Mouse (Mus musculus) liver, embryonic 16.5 days (tissue): ENCODE data around the gene Slc38a6. TPM values are rescaled to one million over a fixed set of nuclear protein-coding genes. Genes with fewer than 3 reads are reported as not detected.

Source experiments
- ATAC-seq: fragments of 200-750 bp; cut with Nextera tagmentation; 2 replicates; pipeline ENCODE4 v1.8.0; 2017; ENCODE audit warnings: low read depth, mild to moderate bottlenecking, moderate number of reproducible peaks, moderate library complexity
- H3K27ac ChIP-seq: fragments of 300-500 bp; sonication (generic); 2 replicates; pipeline ENCODE4 v1.5.1; 2014; ENCODE audit warnings: mild to moderate bottlenecking, low read length
- H3K27me3 ChIP-seq: fragments of 300-500 bp; sonication (generic); 2 replicates; pipeline ENCODE4 v1.6.1; 2014; ENCODE audit warnings: low read depth, low read length, mixed read lengths; ENCODE audit not compliant: control insufficient read depth, insufficient read depth
- H3K36me3 ChIP-seq: fragments of 300-500 bp; sonication (generic); 2 replicates; pipeline ENCODE4 v1.6.1; 2014; ENCODE audit warnings: mild to moderate bottlenecking; ENCODE audit not compliant: control insufficient read depth, insufficient read depth
- H3K4me1 ChIP-seq: fragments of 300-500 bp; sonication (generic); 2 replicates; pipeline ENCODE4 v1.6.1; 2014; ENCODE audit warnings: low read depth, low read length, mixed read lengths; ENCODE audit not compliant: control insufficient read depth
- H3K4me2 ChIP-seq: fragments of 300-500 bp; sonication (generic); 2 replicates; pipeline ENCODE4 v1.6.1; 2014; ENCODE audit warnings: low read depth, low read length, mixed read lengths
- H3K4me3 ChIP-seq: fragments of 300-500 bp; sonication (generic); 2 replicates; pipeline ENCODE4 v1.5.1; 2014; ENCODE audit warnings: low read depth, mild to moderate bottlenecking, low read length
- H3K9ac ChIP-seq: fragments of 300-500 bp; sonication (generic); 2 replicates; pipeline ENCODE4 v1.6.1; 2014; ENCODE audit warnings: low read depth, low read length
- H3K9me3 ChIP-seq: fragments of 300-500 bp; sonication (generic); replicated peaks from 2 replicates; pipeline ENCODE4 v1.6.1; 2016; ENCODE audit warnings: low read length; ENCODE audit not compliant: control insufficient read depth
- WGBS: fragments of 180-500 bp; shearing (Covaris S2); extraction: QIAGEN DNeasy Blood & Tissue Kit; methylation state at CpG from one replicate; pipeline ENCODE4 v1.1.7; 2014; ENCODE audit not compliant: insufficient replicate concordance; 5-methylcytosine and 5-hydroxymethylcytosine counted together
- polyA plus RNA-seq: library from polyadenylated mRNA; unstranded; fragments of >200 nt; fragmentation: Nextera tagmentation; extraction: Ambion mirVana; gene quantifications from 2 replicates; pipeline ENCODE4 v1.2.1, GENCODE M21; 2015

Slc38a6 gene
- polyA plus RNA-seq, 1 experiment from 2014 or later = 2.5 TPM

- no peaks in the 10 kb centered on the region for H3K36me3 ChIP-seq
- H3K4me2 ChIP-seq = no peak overlapping the region
- no peak overlapping the region for H3K27ac ChIP-seq
- H3K9me3 ChIP-seq = no peaks in the 10 kb centered on the region
- no peak for ATAC-seq
- H3K4me3 ChIP-seq = no peak overlapping the region
- no peaks in the 10 kb centered on the region for H3K4me1 ChIP-seq
- H3K27me3 ChIP-seq = no peaks in the 10 kb centered on the region
- 39% methylated on average over 3 of the region's 3 CpGs for WGBS
- H3K9ac ChIP-seq = no peak overlapping the region
Observed at GRCm38 (mm10) chr12:73401520-73402130, 115.0 kb downstream of the Slc38a6 start.

GRCm38 (mm10) chr12:73402137-73402712 lies 115.6 kb downstream of the Slc38a6 start:
- H3K9me3 ChIP-seq = no peaks in the 10 kb centered on the region
- no peak overlapping the region for H3K4me3 ChIP-seq
- H3K27me3 ChIP-seq = no peaks in the 10 kb centered on the region
- 55% methylated on average over 5 of the region's 5 CpGs for WGBS
- H3K27ac ChIP-seq = no peak overlapping the region
- H3K4me1 ChIP-seq = no peaks in the 10 kb centered on the region
- H3K9ac ChIP-seq = no peak overlapping the region
- H3K36me3 ChIP-seq = no peaks in the 10 kb centered on the region
- H3K4me2 ChIP-seq = no peak overlapping the region
- no peak for ATAC-seq

GRCm38 (mm10) chr12:73402851-73403665 lies 116.5 kb downstream of the Slc38a6 start:
- 66% methylated on average over 11 of the region's 11 CpGs for WGBS
- no peak for ATAC-seq

More at GRCm38 (mm10) chr12:73402851-73403665, 116.5 kb downstream of the Slc38a6 start:
- Histone ChIP-seq H3K4me3 (no peak overlapping the region), H3K4me1 (no peaks in the 10 kb centered on the region), H3K9me3 (no peaks in the 10 kb centered on the region), H3K4me2 (no peak overlapping the region), H3K27me3 (no peaks in the 10 kb centered on the region), H3K9ac (no peak overlapping the region), H3K27ac (no peak overlapping the region), H3K36me3 (no peaks in the 10 kb centered on the region)

Other genes starting within 250 kb of the Slc38a6 start
- 0.22 and 0.24 TPM in 2 replicates for gene Six1, start 232.9 kb upstream of the Slc38a6 start, polyA plus RNA-seq
- 0.04 and 0.06 TPM in 2 replicates for gene Six4, start 173.3 kb upstream of the Slc38a6 start, polyA plus RNA-seq
- 7.1 and 7.7 TPM in 2 replicates for gene Mnat1, start 163.1 kb upstream of the Slc38a6 start, polyA plus RNA-seq
- gene Trmt5, start 69 bp upstream of the Slc38a6 start, polyA plus RNA-seq = 5.1 and 5.7 TPM in 2 replicates